Mouse (Mus musculus) intestine, embryonic 15.5 days (tissue): ENCODE measurements at regions not wholly inside any gene's neighbourhood (a gene's known extent, or its start where the extent isn't known, plus 50 kb on each side); places are given as distances from the start of the nearest gene placed in this dataset.
A peak's percentile ranks its signal among the peaks of the same experiment; 100 is the strongest.

Experiments used
- ATAC-seq: fragments of 200-750 bp; cut with Nextera tagmentation; 2 replicates; pipeline ENCODE4 v1.8.0; 2017; ENCODE audit warnings: moderate TSS enrichment, moderate library complexity
- H3K27ac ChIP-seq: fragments of 300-500 bp; sonication (generic); 2 replicates; pipeline ENCODE4 v1.5.1; 2015; ENCODE audit warnings: mild to moderate bottlenecking, inconsistent platforms
- H3K27me3 ChIP-seq: fragments of 300-500 bp; sonication (generic); replicated peaks from 2 replicates; pipeline ENCODE4 v1.6.1; 2015; ENCODE audit warnings: inconsistent platforms
- H3K36me3 ChIP-seq: fragments of 300-500 bp; sonication (generic); 2 replicates; pipeline ENCODE4 v1.6.1; 2015; ENCODE audit warnings: inconsistent platforms
- H3K4me1 ChIP-seq: fragments of 300-500 bp; sonication (generic); replicated peaks from 2 replicates; pipeline ENCODE4 v1.6.1; 2015; ENCODE audit warnings: inconsistent platforms
- H3K4me2 ChIP-seq: fragments of 300-500 bp; sonication (generic); replicated peaks from 2 replicates; pipeline ENCODE4 v1.6.1; 2015; ENCODE audit warnings: mild to moderate bottlenecking, inconsistent platforms
- H3K4me3 ChIP-seq: fragments of 300-500 bp; sonication (generic); replicated peaks from 2 replicates; pipeline ENCODE4 v1.5.1; 2015; ENCODE audit warnings: inconsistent platforms
- H3K9ac ChIP-seq: fragments of 300-500 bp; sonication (generic); 2 replicates; pipeline ENCODE4 v1.6.1; 2015; ENCODE audit warnings: inconsistent platforms
- H3K9me3 ChIP-seq: fragments of 300-500 bp; sonication (generic); 2 replicates; pipeline ENCODE4 v1.6.1; 2016; ENCODE audit warnings: inconsistent platforms
- WGBS: fragments of 180-500 bp; shearing (Covaris S2); methylation state at CpG from one replicate; pipeline ENCODE4 v1.1.7; 2015; 5-methylcytosine and 5-hydroxymethylcytosine counted together

- no peak overlapping the region for H3K4me3 ChIP-seq
- no peaks in the 10 kb centered on the region for H3K27me3 ChIP-seq
- H3K4me1 ChIP-seq: no peaks in the 10 kb centered on the region
- H3K9ac ChIP-seq: no peak overlapping the region
- no peak overlapping the region for H3K27ac ChIP-seq
- WGBS: 85% methylated on average over 4 of the region's 4 CpGs
- no peaks in the 10 kb centered on the region for H3K36me3 ChIP-seq
- no peaks in the 10 kb centered on the region for H3K9me3 ChIP-seq
- ATAC-seq: no peak
- no peak overlapping the region for H3K4me2 ChIP-seq
These were observed 1062.8 kb upstream of the Acvr2a start for GRCm38 (mm10) chr2:47750997-47751623.

- no peak overlapping the region for H3K4me3 ChIP-seq
- no peak for ATAC-seq
- H3K9me3 ChIP-seq: no peaks in the 10 kb centered on the region
- H3K27ac ChIP-seq: no peak overlapping the region
- no peaks in the 10 kb centered on the region for H3K27me3 ChIP-seq
- H3K4me1 ChIP-seq: no peaks in the 10 kb centered on the region
- no peak overlapping the region for H3K9ac ChIP-seq
- H3K36me3 ChIP-seq: no peaks in the 10 kb centered on the region
- H3K4me2 ChIP-seq: no peak overlapping the region
These were observed 1058.2 kb upstream of the Acvr2a start for GRCm38 (mm10) chr2:47755716-47756115.

DNA sequence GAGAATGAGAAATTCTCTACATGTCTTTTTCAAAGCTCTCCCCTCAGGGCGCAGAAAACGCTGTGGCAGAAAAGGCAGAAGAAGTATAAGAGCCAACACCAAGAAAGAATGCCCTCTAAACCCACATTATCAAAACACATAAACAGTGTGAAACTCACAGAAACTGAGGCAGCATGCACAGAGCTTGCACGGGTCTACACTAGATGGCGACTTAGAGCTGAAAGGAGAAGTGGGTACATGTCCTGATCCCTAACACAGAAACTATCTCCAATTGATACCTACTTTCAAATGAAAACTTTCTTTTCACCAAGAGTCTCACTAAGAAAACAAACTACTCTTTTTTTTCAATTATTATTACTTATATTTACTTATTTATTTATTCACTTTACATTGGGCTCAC lies 1057.7 kb upstream of the Acvr2a start:
- H3K4me3 ChIP-seq: no peak overlapping the region
- no peak overlapping the region for H3K27ac ChIP-seq
- ATAC-seq: no peak
- WGBS: 54% methylated on average over 4 of the region's 4 CpGs
- H3K9ac ChIP-seq: no peak overlapping the region
- no peaks in the 10 kb centered on the region for H3K36me3 ChIP-seq
- H3K27me3 ChIP-seq: no peaks in the 10 kb centered on the region
- no peak overlapping the region for H3K4me2 ChIP-seq
- H3K4me1 ChIP-seq: no peaks in the 10 kb centered on the region
- no peaks in the 10 kb centered on the region for H3K9me3 ChIP-seq

- Histone ChIP-seq H3K36me3 (no peaks in the 10 kb centered on the region), H3K4me3 (no peak overlapping the region), H3K27me3 (no peaks in the 10 kb centered on the region), H3K4me2 (no peak overlapping the region), H3K4me1 (no peaks in the 10 kb centered on the region), H3K27ac (no peak overlapping the region), H3K9me3 (no peaks in the 10 kb centered on the region), H3K9ac (no peak overlapping the region)
- no peak for ATAC-seq
- WGBS: 49% methylated on average over 1 of the region's 1 CpGs
These were observed 1038.1 kb upstream of the Acvr2a start for GRCm38 (mm10) chr2:47775766-47776165.

DNA sequence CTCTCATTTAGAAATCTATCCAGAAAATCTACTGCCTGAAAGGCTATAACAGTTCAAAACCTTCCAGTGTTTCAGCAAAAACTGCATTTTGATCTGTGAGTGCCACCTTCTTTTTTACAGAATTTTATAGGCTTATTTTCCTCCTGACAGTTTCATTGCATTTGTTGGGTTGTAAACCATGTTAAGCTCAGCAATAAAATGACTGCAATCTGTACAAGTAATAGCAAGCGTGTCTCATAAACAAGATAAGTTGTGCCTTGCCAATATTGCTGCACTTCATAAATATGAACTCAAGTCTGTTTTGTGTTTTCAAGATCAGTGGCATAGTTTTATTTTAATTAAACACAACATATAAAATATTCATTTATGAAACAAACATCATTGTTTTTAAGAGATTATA lies 1036.9 kb upstream of the Acvr2a start:
- no peak overlapping the region for H3K9ac ChIP-seq
- no peak overlapping the region for H3K4me2 ChIP-seq
- WGBS: 67% methylated on average over 1 of the region's 1 CpGs
- no peak overlapping the region for H3K4me3 ChIP-seq
- no peak overlapping the region for H3K27ac ChIP-seq
- ATAC-seq: peak; percentile 78
- no peaks in the 10 kb centered on the region for H3K36me3 ChIP-seq
- no peaks in the 10 kb centered on the region for H3K4me1 ChIP-seq
- no peaks in the 10 kb centered on the region for H3K9me3 ChIP-seq
- H3K27me3 ChIP-seq: no peaks in the 10 kb centered on the region

DNA sequence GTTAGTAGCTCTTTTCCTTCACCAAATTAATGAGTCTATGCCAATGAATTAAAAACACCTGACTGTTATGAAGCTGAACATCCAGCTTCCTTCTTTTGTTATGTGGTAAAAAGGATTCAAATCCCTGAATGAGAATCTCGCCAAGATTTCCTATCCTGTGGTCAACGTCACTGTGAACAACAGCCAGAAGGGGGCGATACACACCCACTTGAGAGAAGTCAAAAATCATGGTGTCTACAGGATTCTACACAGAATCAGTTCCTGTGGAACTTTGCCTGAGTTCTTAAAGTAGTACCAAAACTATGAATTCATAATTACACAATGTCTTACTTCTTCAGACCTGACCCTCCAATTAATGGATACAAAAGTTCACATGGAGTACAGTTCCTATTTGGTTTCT lies 1028.1 kb upstream of the Acvr2a start:
- Histone ChIP-seq H3K27ac (no peak overlapping the region), H3K4me3 (no peak overlapping the region), H3K27me3 (no peaks in the 10 kb centered on the region), H3K36me3 (no peaks in the 10 kb centered on the region), H3K9me3 (no peaks in the 10 kb centered on the region), H3K9ac (no peak overlapping the region), H3K4me1 (no peaks in the 10 kb centered on the region), H3K4me2 (no peak overlapping the region)
- no peak for ATAC-seq
- WGBS: 13% methylated on average over 3 of the region's 3 CpGs

DNA sequence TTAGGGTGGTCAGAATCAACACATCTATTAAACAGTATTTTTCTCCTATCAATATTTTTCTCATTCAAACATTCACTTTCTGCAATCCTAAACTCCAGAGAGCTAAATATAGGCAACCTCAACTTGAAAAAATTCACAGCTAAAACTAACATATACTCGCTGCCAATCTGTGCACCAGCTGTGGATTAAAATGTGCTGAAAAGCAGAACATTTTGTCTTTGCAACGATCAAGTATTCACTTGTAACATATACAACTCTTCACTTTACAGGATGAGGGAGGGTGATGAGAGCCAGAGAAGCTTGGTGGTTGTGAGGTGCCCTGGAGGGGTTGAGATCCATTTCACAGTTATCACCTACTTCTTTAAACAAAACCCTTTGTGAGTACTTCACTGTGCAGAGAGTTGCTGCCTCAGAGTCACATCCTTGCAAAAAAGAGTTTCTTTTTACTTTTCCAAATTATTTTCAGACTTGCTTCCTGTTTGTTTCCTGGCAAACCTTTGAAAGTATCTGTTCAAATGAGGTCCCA lies 991.1 kb upstream of the Acvr2a start:
- Histone ChIP-seq H3K4me1 (no peaks in the 10 kb centered on the region), H3K27ac (no peak overlapping the region), H3K9me3 (no peaks in the 10 kb centered on the region), H3K27me3 (no peaks in the 10 kb centered on the region), H3K4me3 (no peak overlapping the region), H3K9ac (no peak overlapping the region), H3K36me3 (no peaks in the 10 kb centered on the region), H3K4me2 (no peak overlapping the region)
- no peak for ATAC-seq
- 51% methylated on average over 2 of the region's 2 CpGs for WGBS

DNA sequence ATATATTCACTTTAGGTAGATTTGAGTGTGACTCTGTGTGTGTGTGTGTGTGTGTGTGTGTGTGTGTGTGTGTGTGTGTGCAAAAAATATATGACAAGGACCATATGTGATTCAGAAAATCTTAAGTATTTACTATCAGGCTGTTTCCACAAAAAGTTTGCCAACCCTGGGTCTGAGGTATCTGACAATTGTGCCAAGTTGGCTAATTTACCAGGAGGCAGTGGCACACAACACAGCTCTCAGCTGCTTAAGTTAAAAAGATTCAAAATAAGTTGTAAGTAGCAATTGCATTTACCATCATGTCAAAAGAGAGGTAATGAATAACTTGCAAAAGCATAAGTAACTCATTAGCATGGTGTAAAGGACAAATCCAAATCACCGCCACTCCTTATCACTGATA lies 981.4 kb upstream of the Acvr2a start:
- no peak for ATAC-seq
- Histone ChIP-seq H3K4me3 (no peak overlapping the region), H3K27ac (no peak overlapping the region), H3K9ac (no peak overlapping the region), H3K9me3 (no peaks in the 10 kb centered on the region), H3K4me2 (no peak overlapping the region), H3K36me3 (no peaks in the 10 kb centered on the region), H3K4me1 (no peaks in the 10 kb centered on the region), H3K27me3 (no peaks in the 10 kb centered on the region)
- WGBS: 80% methylated on average over 1 of the region's 1 CpGs

GRCm38 (mm10) chr2:47833517-47833916 lies 980.4 kb upstream of the Acvr2a start:
- Histone ChIP-seq H3K27me3 (no peaks in the 10 kb centered on the region), H3K4me1 (no peaks in the 10 kb centered on the region), H3K9ac (no peak overlapping the region), H3K4me3 (no peak overlapping the region), H3K9me3 (no peaks in the 10 kb centered on the region), H3K27ac (no peak overlapping the region), H3K36me3 (no peaks in the 10 kb centered on the region), H3K4me2 (no peak overlapping the region)
- WGBS: 78% methylated on average over 1 of the region's 1 CpGs
- no peak for ATAC-seq

GRCm38 (mm10) chr2:47834055-47834799 lies 979.7 kb upstream of the Acvr2a start:
- no peak overlapping the region for H3K4me2 ChIP-seq
- no peak overlapping the region for H3K4me3 ChIP-seq
- no peak for ATAC-seq
- 81% methylated on average over 5 of the region's 5 CpGs for WGBS
- no peaks in the 10 kb centered on the region for H3K4me1 ChIP-seq
- H3K36me3 ChIP-seq: no peaks in the 10 kb centered on the region
- no peaks in the 10 kb centered on the region for H3K27me3 ChIP-seq
- no peak overlapping the region for H3K9ac ChIP-seq
- H3K27ac ChIP-seq: no peak overlapping the region
- no peaks in the 10 kb centered on the region for H3K9me3 ChIP-seq

GRCm38 (mm10) chr2:47857229-47857628 lies 956.7 kb upstream of the Acvr2a start:
- Histone ChIP-seq H3K9ac (no peak overlapping the region), H3K4me2 (no peak overlapping the region), H3K4me3 (no peak overlapping the region), H3K9me3 (no peaks in the 10 kb centered on the region), H3K27me3 (no peaks in the 10 kb centered on the region), H3K36me3 (no peaks in the 10 kb centered on the region), H3K27ac (no peak overlapping the region), H3K4me1 (no peaks in the 10 kb centered on the region)
- 72% methylated on average over 3 of the region's 3 CpGs for WGBS
- ATAC-seq: no peak

GRCm38 (mm10) chr2:47862446-47862845 lies 951.5 kb upstream of the Acvr2a start:
- Histone ChIP-seq H3K36me3 (no peaks in the 10 kb centered on the region), H3K9me3 (no peaks in the 10 kb centered on the region), H3K4me1 (no peaks in the 10 kb centered on the region), H3K4me2 (no peak overlapping the region), H3K4me3 (no peak overlapping the region), H3K27ac (no peak overlapping the region), H3K27me3 (no peaks in the 10 kb centered on the region), H3K9ac (no peak overlapping the region)
- ATAC-seq: no peak
- WGBS: 81% methylated on average over 1 of the region's 1 CpGs

DNA sequence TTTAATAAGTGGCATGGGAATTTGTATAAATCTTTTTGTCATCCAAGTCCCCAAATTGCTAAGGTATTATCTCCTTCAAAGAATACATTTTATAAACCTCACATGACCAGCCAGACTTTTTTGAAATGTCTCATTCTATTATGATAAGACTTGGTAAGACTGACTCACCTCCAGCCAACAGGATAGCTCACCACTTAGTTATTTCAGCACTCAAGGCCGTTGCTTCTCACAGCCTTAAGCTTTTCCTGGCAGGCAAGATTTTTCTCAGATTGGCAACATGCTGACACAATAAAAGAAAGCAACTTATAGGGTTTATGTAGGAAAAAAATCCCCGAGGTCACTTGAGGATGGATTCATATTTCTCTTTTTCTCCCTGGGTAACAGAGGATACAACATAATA lies 935.9 kb upstream of the Acvr2a start:
- Histone ChIP-seq H3K27ac (no peak overlapping the region), H3K27me3 (no peaks in the 10 kb centered on the region), H3K36me3 (no peaks in the 10 kb centered on the region), H3K4me2 (no peak overlapping the region), H3K4me1 (no peaks in the 10 kb centered on the region), H3K9ac (no peak overlapping the region), H3K4me3 (no peak overlapping the region), H3K9me3 (no peaks in the 10 kb centered on the region)
- 78% methylated on average over 2 of the region's 2 CpGs for WGBS
- ATAC-seq: no peak
